Mouse (Mus musculus) granulocyte monocyte progenitor cell, adult 5-6 weeks (primary cell): ENCODE measurements around the gene Car2. TPM values are rescaled to one million over a fixed set of nuclear protein-coding genes. Genes with fewer than 3 reads are reported as not detected.

Source experiments
- ATAC-seq: replicated peaks from 2 replicates; pipeline ENCODE4 v1.8.0; 2016; ENCODE audit warnings: mild to moderate bottlenecking, moderate TSS enrichment, inconsistent platforms; ENCODE audit not compliant: poor library complexity, severe bottlenecking
- total RNA-seq, 2 experiments: library from RNA; stranded (forward) in 1 of 2; stranded (reverse) in 1 of 2; fragments of 200-712, 200-1000 nt in 1 of 2; fragments of >200 nt in 1 of 2; fragmentation: Nextera tagmentation in 1 of 2; gene quantifications; 2 replicates each; pipeline ENCODE4 v1.2.3; 2014 to 2017

The Car2 gene
- total RNA-seq (2014; fragmentation: Nextera tagmentation), result 10.0 and 13.0 TPM in 2 replicates
- 15.5 and 23.6 TPM in 2 replicates for total RNA-seq (2017)

- ATAC-seq, result peak; percentile 80
Measured at GRCm38 (mm10) chr3:14886102-14887098, at the start of gene Car2. Gene Car2 (plus strand): TSS chr3:14886273.

GRCm38 (mm10) chr3:14838936-14839335 is 47.1 kb upstream of the Car2 start:
- ATAC-seq, result no peak

- no peak for ATAC-seq
Measured at GRCm38 (mm10) chr3:14839466-14840118, 46.5 kb upstream of the Car2 start.

- no peak for ATAC-seq
Measured at GRCm38 (mm10) chr3:14848587-14849254, 37.4 kb upstream of the Car2 start.

- no peak for ATAC-seq
Measured at GRCm38 (mm10) chr3:14853966-14854365, 32.1 kb upstream of the Car2 start.

- ATAC-seq, result no peak
Measured at GRCm38 (mm10) chr3:14854446-14854845, 31.6 kb upstream of the Car2 start.

GRCm38 (mm10) chr3:14857874-14858273 is 28.2 kb upstream of the Car2 start:
- no peak for ATAC-seq

- ATAC-seq, result no peak
Measured at GRCm38 (mm10) chr3:14860291-14860690, 25.8 kb upstream of the Car2 start.

- ATAC-seq, result no peak
Measured at GRCm38 (mm10) chr3:14861165-14861564, 24.9 kb upstream of the Car2 start.

- no peak for ATAC-seq
Measured at GRCm38 (mm10) chr3:14861787-14862186, 24.3 kb upstream of the Car2 start.

- ATAC-seq, result peak; percentile 50; the same call in 1 of the 2 replicates
Measured at GRCm38 (mm10) chr3:14862654-14863021, 23.4 kb upstream of the Car2 start.

- peak; percentile 41 for ATAC-seq
Measured at GRCm38 (mm10) chr3:14863022-14863711, 22.9 kb upstream of the Car2 start, which contains the start of gene Car3. Gene Car3 (plus strand): TSS chr3:14863512.

GRCm38 (mm10) chr3:14863922-14864321 is 22.2 kb upstream of the Car2 start:
- no peak for ATAC-seq

GRCm38 (mm10) chr3:14865941-14866340 is 20.1 kb upstream of the Car2 start:
- no peak for ATAC-seq

GRCm38 (mm10) chr3:14869779-14870178 is 16.3 kb upstream of the Car2 start:
- ATAC-seq, result peak; percentile 74

- ATAC-seq, result no peak
Measured at GRCm38 (mm10) chr3:14870528-14870927, 15.5 kb upstream of the Car2 start.

GRCm38 (mm10) chr3:14871386-14871785 is 14.7 kb upstream of the Car2 start:
- ATAC-seq, result peak; percentile 88

GRCm38 (mm10) chr3:14874402-14875040 is 11.6 kb upstream of the Car2 start:
- peak; percentile 35; the same call in 1 of the 2 replicates for ATAC-seq

- no peak for ATAC-seq
Measured at GRCm38 (mm10) chr3:14876325-14876918, 9.7 kb upstream of the Car2 start.
